Mouse (Mus musculus): ENCODE measurements at regions not wholly inside any gene's neighbourhood (a gene's known extent, or its start where the extent isn't known, plus 50 kb on each side); places are given as distances from the start of the nearest gene placed in this dataset.
A peak's percentile ranks its signal among the peaks of the same experiment; 100 is the strongest.

DNA sequence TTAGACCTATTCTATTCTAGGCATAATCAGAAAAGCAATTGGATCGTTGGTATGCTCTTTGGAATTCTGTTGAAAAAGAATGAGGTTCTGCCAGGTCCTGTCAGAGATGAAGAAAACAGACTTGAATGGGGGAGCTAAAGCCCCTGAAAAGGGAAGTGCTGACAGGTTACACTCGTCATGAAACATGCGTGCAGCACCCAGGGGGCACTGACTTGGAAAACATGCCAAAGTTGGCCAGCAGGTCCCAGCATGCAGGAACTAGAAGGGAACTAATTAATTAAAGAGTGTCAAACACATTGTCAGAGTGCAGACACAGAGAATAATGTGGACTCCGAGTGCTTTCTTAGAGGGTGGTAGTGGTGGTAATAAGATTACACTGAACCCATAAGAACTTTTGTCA, 346.2 kb upstream of the Smarca2 start:
- no peak for DNase-seq (ENCODE audit: low spot score in 2 of 2)

DNA sequence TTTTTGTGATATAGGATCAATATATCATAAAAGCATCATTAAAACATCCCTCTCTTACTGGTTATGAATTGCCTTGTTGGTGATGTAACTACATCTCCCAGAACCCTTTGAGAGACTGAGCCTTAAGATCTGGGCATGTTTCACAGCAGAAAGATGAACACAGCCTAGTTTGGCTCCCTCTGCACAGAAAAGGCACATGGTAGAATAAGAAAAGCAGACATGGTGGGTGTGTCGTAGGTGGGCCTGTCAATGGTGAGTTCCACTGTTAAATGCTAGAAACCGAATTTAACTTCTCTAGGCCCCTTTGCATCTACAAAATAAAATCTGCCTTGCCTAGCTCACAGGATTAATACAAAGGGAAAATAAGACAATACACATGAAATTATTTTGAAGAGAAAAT, 343.3 kb upstream of the Smarca2 start:
- DNase-seq (ENCODE audit: low spot score in 2 of 2) = no peak

GRCm38 (mm10) chr19:26296360-26296759, 308.5 kb upstream of the Smarca2 start:
- DNase-seq (ENCODE audit: low spot score in 2 of 2) = no peak

DNA sequence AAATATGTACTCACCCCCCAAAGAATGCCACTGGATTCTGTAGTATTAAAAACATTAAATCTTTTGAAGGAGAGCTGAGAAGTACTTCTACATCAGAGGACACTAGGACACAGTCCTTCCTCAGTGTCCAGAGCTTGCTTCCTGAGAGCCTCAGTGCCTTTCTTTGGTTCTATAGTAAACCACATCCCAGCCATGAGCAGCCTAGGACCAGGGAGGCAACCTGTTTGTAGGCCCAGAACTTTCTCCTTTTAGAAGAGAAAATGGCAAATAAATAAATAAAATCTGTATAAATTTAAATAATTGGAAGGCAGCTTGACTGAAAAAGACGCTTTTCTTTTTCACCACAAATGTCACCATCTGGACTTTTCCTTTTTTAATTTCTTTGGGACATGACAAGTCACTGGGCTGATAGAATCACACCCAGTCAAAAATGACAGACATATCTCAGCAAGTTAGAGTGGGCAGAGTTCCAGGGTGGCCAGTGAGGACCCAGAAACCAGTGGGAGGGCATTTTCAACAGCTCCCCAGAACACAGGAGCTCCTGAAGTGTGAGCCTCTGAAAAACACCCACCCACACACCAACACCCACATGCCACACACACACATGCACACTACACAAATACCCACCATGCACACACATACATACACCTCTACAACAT, 296.2 kb upstream of the Smarca2 start:
- peak; percentile 18 to 27 for DNase-seq (ENCODE audit: low spot score in 2 of 2)

DNA sequence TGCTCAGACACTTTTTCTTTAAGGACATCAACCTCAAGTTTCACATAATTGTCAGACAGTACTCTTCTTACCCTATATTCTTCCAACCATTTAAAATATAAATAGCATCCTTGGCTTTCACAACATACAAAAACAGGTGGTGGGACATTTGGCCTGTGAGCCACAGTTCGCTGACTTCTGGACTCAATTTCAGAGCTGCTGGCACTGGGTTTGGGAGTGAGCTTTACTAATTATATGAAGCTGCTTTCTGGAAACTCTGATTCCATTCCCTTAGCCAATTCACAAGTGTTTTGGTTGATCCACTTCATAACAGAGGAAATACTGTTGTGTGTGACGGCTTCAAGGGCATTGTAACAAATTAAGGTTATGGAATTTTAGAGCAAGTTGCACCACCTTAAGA, 285.9 kb upstream of the Smarca2 start:
- no peak for DNase-seq (ENCODE audit: low spot score in 2 of 2)

GRCm38 (mm10) chr19:26323682-26324081, 281.2 kb upstream of the Smarca2 start:
- DNase-seq (ENCODE audit: low spot score in 2 of 2) = no peak

DNA sequence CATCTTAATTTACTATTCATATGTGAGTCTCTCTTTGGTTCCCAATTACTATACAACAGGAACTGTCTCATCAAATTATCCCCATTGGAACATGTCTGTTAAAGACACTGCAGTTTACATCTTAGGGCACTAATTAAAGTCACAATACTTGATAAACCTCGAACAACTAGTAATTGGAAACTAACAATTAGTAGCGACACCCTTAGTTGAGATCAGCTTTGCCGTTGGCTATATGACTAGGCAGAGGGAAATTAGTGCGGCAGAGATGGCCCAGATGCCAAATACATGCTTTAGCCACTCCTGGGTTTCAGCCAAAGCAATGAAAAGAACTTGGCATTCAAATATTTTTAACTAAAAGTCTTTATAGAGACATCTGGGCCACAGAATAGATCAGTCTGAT, 265.7 kb upstream of the Smarca2 start:
- no peak for DNase-seq (ENCODE audit: low spot score in 2 of 2)

DNA sequence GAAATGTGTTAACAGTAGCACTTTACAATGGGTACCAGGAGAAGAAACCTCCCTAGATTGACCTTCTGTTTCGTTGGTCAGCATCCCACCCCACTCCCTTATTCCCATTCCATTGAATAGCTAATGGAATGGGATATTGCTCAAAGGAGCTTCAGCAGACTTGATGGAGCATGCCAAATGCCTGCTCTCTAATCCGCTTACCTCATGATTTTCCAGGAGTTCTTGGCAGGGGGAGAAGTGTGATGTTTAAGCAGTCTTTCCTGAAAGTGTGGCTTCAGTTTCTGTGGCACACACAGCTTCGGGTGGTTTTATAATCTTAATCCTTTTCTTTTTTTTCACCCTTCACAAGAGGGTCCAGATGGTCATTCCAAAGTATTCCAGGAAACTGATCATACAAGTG, 264.7 kb upstream of the Smarca2 start:
- no peak for DNase-seq (ENCODE audit: low spot score in 2 of 2)

DNA sequence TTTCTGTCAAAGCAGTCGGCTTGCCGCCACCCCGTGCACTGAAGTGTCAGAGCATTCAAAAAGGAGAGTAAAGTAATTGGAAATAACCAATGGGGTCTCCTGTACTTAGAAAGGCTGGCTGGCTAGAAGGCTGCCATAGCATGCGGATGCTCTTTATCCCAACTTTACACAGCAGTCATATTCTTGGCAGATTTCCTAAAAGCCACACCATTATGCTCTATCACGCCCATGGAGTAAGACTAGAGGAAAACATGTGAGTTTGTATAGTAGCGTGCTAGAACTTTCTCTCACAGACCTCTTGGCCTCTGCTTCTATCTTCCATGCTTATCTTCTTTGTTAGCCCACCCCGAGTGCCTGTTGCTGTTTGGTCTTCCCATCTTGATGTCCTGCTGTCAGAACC, 249.8 kb upstream of the Smarca2 start:
- DNase-seq (ENCODE audit: low spot score in 2 of 2) = no peak

GRCm38 (mm10) chr19:26383961-26384381, 220.9 kb upstream of the Smarca2 start:
- no peak for DNase-seq (ENCODE audit: low spot score in 2 of 2)

DNA sequence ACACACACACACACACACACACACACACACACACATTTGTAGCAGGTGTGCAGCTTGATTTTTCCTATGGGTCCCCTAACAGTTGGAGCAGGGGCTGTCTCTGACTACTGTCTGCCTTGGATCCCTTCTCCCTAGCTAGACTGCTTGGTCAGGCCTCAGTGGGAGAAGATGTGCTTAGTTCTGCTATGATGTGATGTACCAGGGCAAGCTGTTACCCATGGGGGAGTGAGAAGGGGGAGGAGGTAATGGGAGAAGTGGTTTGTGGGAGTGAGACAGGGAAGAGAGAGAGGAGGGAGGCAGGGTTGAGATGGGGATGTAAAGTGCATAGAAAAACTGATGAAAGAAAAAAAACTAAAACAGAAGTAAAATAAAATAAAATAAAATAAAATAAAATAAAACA, 218.8 kb upstream of the Smarca2 start:
- no peak for DNase-seq (ENCODE audit: low spot score in 2 of 2)

GRCm38 (mm10) chr19:26412684-26413083, 192.2 kb upstream of the Smarca2 start:
- DNase-seq (ENCODE audit: low spot score in 2 of 2) = no peak

DNA sequence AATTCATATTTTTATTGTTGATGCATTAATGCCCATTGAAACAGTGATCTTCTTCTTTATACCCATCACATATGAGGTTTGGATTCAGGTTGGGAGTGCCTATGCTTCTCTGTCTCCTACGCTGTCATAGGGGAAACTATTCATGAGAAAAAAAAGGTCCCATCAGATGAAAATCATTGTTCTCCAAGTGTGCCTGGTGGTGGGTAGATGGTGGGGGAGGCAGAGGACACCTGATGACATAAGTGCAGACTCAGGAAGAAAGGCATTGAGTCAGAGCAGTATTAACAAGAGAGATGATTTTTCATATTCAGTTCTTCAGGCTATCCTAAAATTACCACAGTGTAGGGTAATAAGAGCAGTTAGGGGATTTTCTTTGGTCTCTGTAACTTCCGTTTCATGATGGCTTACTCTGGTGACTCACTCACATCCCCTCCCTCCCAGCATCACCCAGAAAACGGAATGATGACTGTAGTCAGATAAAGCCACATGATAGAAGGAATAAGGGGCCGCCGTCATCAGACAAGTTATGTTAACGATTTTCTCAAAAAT, 190.3 kb upstream of the Smarca2 start:
- DNase-seq (ENCODE audit: low spot score in 2 of 2) = no peak

GRCm38 (mm10) chr19:26419781-26420180, 185.1 kb upstream of the Smarca2 start:
- no peak for DNase-seq (ENCODE audit: low spot score in 2 of 2)

DNA sequence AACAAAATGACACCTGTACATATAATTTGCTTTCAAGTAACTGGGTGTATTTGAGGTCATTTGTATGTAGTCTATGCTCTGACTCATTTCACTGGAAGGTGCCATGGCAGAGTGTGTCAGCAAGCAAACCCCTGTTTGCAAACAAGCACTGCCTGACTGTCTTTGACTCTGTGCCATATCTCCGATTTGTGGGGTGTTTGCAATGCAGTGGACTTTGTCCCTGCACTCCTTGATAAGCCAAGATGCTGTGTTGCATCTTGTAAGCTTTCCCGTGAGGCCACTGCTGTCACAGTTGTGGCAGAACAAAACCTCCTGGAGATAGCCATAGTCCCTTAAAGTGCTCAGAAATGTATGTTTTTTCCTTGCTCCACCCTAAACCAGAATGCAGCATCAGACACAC, 165.7 kb upstream of the Smarca2 start:
- no peak for DNase-seq (ENCODE audit: low spot score in 2 of 2)

- no peak for DNase-seq (ENCODE audit: low spot score in 2 of 2)
Observed at GRCm38 (mm10) chr19:26445309-26445708, 159.5 kb upstream of the Smarca2 start.

DNA sequence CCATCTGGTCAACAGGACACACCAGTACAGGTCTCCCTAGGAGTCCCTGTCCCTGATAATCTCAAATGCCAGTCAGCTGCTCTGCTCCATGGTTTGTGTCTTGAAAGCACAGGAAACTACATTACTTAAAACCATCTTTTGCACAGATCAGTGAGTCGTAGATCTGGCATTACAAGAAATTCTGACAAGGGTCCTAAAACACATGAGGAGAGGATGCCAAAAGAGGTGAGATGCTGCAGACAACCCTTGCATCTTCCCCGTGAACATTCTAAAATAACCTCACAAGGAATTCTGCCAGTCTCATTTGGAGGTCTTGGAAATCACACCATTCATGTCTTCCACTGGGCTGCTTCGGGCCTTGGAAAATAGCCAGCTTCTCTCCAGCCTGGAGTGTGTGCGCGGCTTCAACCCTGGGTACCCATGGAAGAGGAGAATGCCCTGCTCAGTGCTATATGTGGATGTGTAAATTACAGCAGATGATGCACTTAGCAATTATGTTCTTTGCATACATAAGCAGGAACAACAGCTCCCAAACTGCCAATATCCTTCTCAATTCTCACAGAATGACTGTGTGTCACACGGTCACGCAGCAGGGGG, 157.3 kb upstream of the Smarca2 start:
- DNase-seq (ENCODE audit: low spot score in 2 of 2) = peak in 1 of 2 experiments; percentile 6

DNA sequence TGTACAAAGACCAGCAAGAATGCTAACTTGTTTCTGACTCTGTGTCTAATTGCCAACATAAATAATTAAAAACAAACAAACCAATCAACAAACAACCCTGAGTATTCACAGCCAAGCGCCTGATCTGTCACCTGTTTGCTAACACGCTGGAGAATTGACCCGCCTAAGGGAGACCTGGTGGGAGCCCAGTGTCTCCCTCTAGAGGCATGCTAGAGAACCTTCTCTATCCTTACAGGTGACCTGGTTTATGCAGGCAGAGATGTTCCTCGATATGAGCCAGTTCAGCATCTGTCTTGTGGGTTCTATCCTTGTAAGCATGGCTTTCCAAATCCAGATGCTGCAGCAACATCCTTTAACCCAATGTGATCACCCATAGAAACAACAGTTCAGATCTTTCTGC, 143.1 kb upstream of the Smarca2 start:
- no peak for DNase-seq (ENCODE audit: low spot score in 2 of 2)

DNA sequence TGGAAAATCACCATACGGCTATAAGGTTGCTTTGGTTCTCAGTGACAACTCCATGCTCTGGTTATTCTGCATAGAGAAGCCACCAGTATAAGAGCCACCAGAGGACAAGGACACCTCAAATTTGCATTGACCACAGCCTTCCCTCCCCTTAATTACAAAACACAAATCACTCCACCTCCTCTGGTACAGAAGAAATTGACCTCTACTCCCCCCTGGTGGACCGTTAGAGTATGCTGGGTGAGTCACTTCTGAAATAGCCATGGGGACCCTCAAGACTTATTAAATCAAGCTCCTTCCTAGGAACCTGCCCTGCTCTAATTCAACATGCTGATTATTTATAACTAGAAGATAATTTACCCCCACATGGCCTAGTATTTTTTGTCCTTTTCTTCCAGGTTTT, 139.6 kb upstream of the Smarca2 start:
- DNase-seq (ENCODE audit: low spot score in 2 of 2) = no peak

DNA sequence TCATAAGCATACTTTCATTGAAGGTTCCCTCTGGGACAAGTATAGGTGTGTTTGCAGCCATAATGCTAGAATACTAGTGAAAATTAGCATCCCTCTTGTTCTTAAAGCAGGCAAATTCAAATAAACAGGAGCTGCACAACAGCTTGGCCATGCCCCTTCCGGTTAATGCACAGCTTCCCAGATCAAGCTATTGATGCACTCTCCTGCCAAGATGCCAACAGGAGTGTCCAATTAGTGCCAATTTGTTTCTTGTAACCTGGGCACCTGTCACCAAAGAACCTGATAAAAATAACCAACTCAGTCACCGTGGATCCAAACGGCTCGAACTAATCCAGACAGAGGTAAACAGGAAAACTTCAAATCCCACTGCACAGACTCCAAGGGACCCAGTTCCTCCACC, 138.6 kb upstream of the Smarca2 start:
- DNase-seq (ENCODE audit: low spot score in 2 of 2) = no peak

- DNase-seq (ENCODE audit: low spot score in 2 of 2) = no peak
Observed at GRCm38 (mm10) chr19:26467179-26467651, 137.6 kb upstream of the Smarca2 start.

DNA sequence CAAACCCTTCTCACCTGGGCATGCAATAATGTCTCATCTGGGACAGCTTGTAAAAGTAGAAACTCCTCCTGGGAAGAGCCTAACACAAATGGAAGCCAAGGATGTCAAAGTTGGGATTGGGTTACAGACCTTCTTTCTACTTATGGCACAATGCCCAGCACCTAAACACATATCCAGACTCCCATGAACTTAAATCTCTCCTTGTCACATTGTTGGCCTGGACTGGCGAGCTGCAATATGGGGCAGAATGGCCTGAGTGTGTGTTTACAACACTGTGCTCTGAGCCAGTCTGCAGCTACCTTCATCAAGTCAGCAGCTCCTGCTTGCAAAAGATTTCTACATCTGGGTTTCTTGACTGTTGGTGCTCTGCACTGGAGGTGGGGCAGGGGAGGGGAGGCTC, 132.2 kb upstream of the Smarca2 start:
- no peak for DNase-seq (ENCODE audit: low spot score in 2 of 2)

DNA sequence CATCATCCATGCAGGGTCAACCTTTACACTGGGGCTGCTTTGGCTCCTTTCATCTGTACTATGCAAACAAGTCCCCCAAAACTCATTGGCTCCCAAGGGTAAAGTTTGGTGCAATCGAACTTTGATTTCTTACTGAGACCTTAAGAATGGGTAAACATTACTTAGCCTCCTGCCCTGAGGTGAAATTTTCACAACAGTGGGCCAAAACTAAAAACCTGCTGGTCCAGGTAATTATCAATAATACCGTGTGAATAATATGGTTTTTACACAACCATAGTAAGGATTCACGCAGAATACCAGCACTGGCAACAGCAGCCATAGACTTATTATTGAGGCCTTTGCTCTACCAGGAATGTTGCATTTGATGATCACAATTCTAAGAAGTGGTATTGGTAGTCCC, 131.6 kb upstream of the Smarca2 start:
- DNase-seq (ENCODE audit: low spot score in 2 of 2) = no peak

GRCm38 (mm10) chr19:26475197-26475596, 129.7 kb upstream of the Smarca2 start:
- DNase-seq (ENCODE audit: low spot score in 2 of 2) = no peak

All from frontal cortex, postnatal 14 days (tissue).